9 mouse cellular contexts compared by ENCODE assay signal in the genomic region with DNA sequence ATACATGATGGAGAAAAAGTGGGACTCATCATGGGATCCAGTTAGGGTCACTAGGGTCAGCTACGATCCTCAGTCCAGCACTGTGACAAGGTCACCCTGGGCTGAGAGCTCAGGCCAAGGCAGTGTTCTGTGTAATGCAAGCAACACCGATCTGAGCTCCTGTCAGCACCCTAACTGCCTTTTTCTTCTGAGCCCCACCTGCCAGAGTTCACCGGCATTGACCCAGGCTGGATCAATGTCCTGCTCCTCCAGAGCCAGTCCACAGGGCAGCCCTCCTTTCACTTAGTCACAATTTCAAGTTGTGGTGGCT. TPM values are rescaled to one million over a fixed set of nuclear protein-coding genes. Genes with fewer than 3 reads are reported as not detected.
DNase-seq lines count a peak whose midpoint lies in the region; ATAC-seq and TF ChIP-seq lines count a peak whose summit lies in the region.
"Had no signal": no experiment of that assay in that cellular context is flagged by ENCODE, and none has a peak within 500 bp of the region (broad histone marks: within the 10 kb centered on the region; RNA-seq: fewer than 3 reads in every experiment).

No protein-coding gene starts in this region.

- H3K4me2 ChIP-seq in forebrain, embryonic 15.5 days (replicated peaks) = peak overlapping the region; percentile 87
- H3K4me2 ChIP-seq in intestine, postnatal 0 days (replicated peaks; ENCODE audit: low read depth) = no peak overlapping the region
- peak overlapping the region; percentile 91 for H3K4me2 ChIP-seq in neural tube, embryonic 13.5 days

- H3K9ac ChIP-seq in forebrain, embryonic 15.5 days (replicated peaks) = peak overlapping the region; percentile 74
- H3K9ac ChIP-seq in intestine, postnatal 0 days (ENCODE audit: low read depth, low read length) = 0 out of 2 replicates have a peak overlapping the region, but pooled peaks have one; percentile 24
- no peak overlapping the region for H3K9ac ChIP-seq in neural tube, embryonic 13.5 days

- H3K4me1 ChIP-seq in forebrain, embryonic 15.5 days = peaks cover 70% of the 10 kb centered on the region
- H3K4me1 ChIP-seq in intestine, postnatal 0 days (replicated peaks; ENCODE audit: control insufficient read depth, insufficient read depth, low read length) = no peaks in the 10 kb centered on the region
- H3K4me1 ChIP-seq in neural tube, embryonic 13.5 days (replicated peaks) = peaks cover 91% of the 10 kb centered on the region

- ATAC-seq in forebrain, embryonic 15.5 days (replicated peaks) = no peak
- no peak for ATAC-seq in intestine, postnatal 0 days
- ATAC-seq in neural tube, embryonic 13.5 days (ENCODE audit: low read depth) = no peak; the same call in 1 of the 2 replicates
- no peak for ATAC-seq in monocyte, adult 5-6 weeks (replicated peaks; ENCODE audit: insufficient number of reproducible peaks, low FRiP score, low TSS enrichment, poor library complexity, severe bottlenecking)

- H3K27me3 ChIP-seq in forebrain, embryonic 15.5 days = no peaks in the 10 kb centered on the region
- peaks cover 9% of the 10 kb centered on the region; the same call in 1 of the 2 replicates for H3K27me3 ChIP-seq in intestine, postnatal 0 days (replicated peaks; ENCODE audit: control insufficient read depth, insufficient read depth, low read length)
- no peaks in the 10 kb centered on the region for H3K27me3 ChIP-seq in neural tube, embryonic 13.5 days

- no peak for DNase-seq in layer of hippocampus, adult 2 months (ENCODE audit: low spot score in 2 of 2)
- DNase-seq in layer of hippocampus, postnatal 25 days (ENCODE audit: extremely low spot score in 1 of 2, low spot score in 1 of 2) = no peak
- DNase-seq in layer of hippocampus, postnatal 36 days = no peak
- DNase-seq in thymus, postnatal 4 days = no peak

- peak overlapping the region; percentile 62; the same call in 1 of the 2 replicates for H3K27ac ChIP-seq in layer of hippocampus, adult 2 months
- peak overlapping the region; percentile 83 for H3K27ac ChIP-seq in forebrain, embryonic 15.5 days (replicated peaks)
- no peak overlapping the region for H3K27ac ChIP-seq in intestine, postnatal 0 days (ENCODE audit: low read depth, low read length)
- H3K27ac ChIP-seq in neural tube, embryonic 13.5 days (replicated peaks) = peak overlapping the region; percentile 82

- no peak for TF ChIP-seq CTCF in layer of hippocampus, adult 2 months (conservative IDR thresholded peaks at IDR 0.05)
- no peak for TF ChIP-seq CTCF in intestine, postnatal 0 days (IDR thresholded peaks at IDR 0.05; ENCODE audit: low read depth)

- no peaks in the 10 kb centered on the region for H3K9me3 ChIP-seq in forebrain, embryonic 15.5 days
- no peaks in the 10 kb centered on the region for H3K9me3 ChIP-seq in intestine, postnatal 0 days (ENCODE audit: control insufficient read depth)
- no peaks in the 10 kb centered on the region for H3K9me3 ChIP-seq in neural tube, embryonic 13.5 days

- WGBS in forebrain, embryonic 15.5 days = 82% methylated on average over 3 of the region's 3 CpGs
- WGBS in intestine, postnatal 0 days = 80% methylated on average over 3 of the region's 3 CpGs
- 80% methylated on average over 3 of the region's 3 CpGs for WGBS in neural tube, embryonic 13.5 days

- H3K36me3 ChIP-seq in forebrain, embryonic 15.5 days = peaks cover 2% of the 10 kb centered on the region; the same call in 1 of the 2 replicates
- H3K36me3 ChIP-seq in intestine, postnatal 0 days (ENCODE audit: control insufficient read depth, insufficient read depth) = peaks cover 5% of the 10 kb centered on the region; the same call in 1 of the 2 replicates
- H3K36me3 ChIP-seq in neural tube, embryonic 13.5 days = peaks cover 12% of the 10 kb centered on the region; the same call in 1 of the 2 replicates

- no peak overlapping the region for H3K4me3 ChIP-seq in layer of hippocampus, adult 2 months
- H3K4me3 ChIP-seq in forebrain, embryonic 15.5 days = peak overlapping the region; percentile 73
- no peak overlapping the region for H3K4me3 ChIP-seq in intestine, postnatal 0 days (ENCODE audit: low read depth, low read length)
- H3K4me3 ChIP-seq in neural tube, embryonic 13.5 days = no peak overlapping the region

RNA-seq across cellular contexts. Expression of gene Phldb1, which starts 13.2 kb away (rescaled TPM):
- total RNA-seq in layer of hippocampus, adult 2 months (2021) = 10 to 100 TPM; 71.8 to 86.4 TPM
- total RNA-seq in layer of hippocampus, postnatal 25 days (2021) = 100 to 1,000 TPM in 1 of 2 experiments, 10 to 100 TPM in 1; 88.6 to 106 TPM
- 46.4 and 50.0 TPM in 2 replicates for polyA plus RNA-seq in forebrain, embryonic 15.5 days (2015; fragmentation: Nextera tagmentation; extraction: Ambion mirVana)
- 6.2 and 6.9 TPM in 2 replicates for polyA plus RNA-seq in intestine, postnatal 0 days (2015; fragmentation: Nextera tagmentation; extraction: Ambion mirVana)
- polyA plus RNA-seq in neural tube, embryonic 13.5 days (2015; fragmentation: Nextera tagmentation; extraction: Ambion mirVana) = 42.5 and 43.7 TPM in 2 replicates
- 2.1 to 4.3 TPM (median 3.1 TPM) in 3 replicates for total RNA-seq in monocyte, adult 5-6 weeks (2017)
- 10 to 100 TPM; 88.5 to 95.6 TPM for total RNA-seq in layer of hippocampus, postnatal 36 days (2021)

RNA-seq across cellular contexts. Expression of gene Arcn1, which starts 45.8 kb away (rescaled TPM):
- 100 to 1,000 TPM in 1 of 2 experiments, 10 to 100 TPM in 1; 100.0 to 103 TPM for total RNA-seq in layer of hippocampus, adult 2 months (2021)
- 100 to 1,000 TPM in 1 of 2 experiments, 10 to 100 TPM in 1; 97.3 to 102 TPM for total RNA-seq in layer of hippocampus, postnatal 25 days (2021)
- 134 and 139 TPM in 2 replicates for polyA plus RNA-seq in forebrain, embryonic 15.5 days (2015; fragmentation: Nextera tagmentation; extraction: Ambion mirVana)
- polyA plus RNA-seq in intestine, postnatal 0 days (2015; fragmentation: Nextera tagmentation; extraction: Ambion mirVana) = 113 and 121 TPM in 2 replicates
- 147 and 168 TPM in 2 replicates for polyA plus RNA-seq in neural tube, embryonic 13.5 days (2015; fragmentation: Nextera tagmentation; extraction: Ambion mirVana)
- 156 to 231 TPM (median 178 TPM) in 3 replicates for total RNA-seq in monocyte, adult 5-6 weeks (2017)
- 100 to 1,000 TPM; 104 to 112 TPM for total RNA-seq in layer of hippocampus, postnatal 36 days (2021)

RNA-seq across cellular contexts. Expression of gene Ift46, which starts 45.9 kb away (rescaled TPM):
- total RNA-seq in layer of hippocampus, adult 2 months (2021) = 10 to 100 TPM; 73.9 to 84.9 TPM
- 10 to 100 TPM; 75.1 to 75.8 TPM for total RNA-seq in layer of hippocampus, postnatal 25 days (2021)
- polyA plus RNA-seq in forebrain, embryonic 15.5 days (2015; fragmentation: Nextera tagmentation; extraction: Ambion mirVana) = 174 and 179 TPM in 2 replicates
- 52.8 and 56.9 TPM in 2 replicates for polyA plus RNA-seq in intestine, postnatal 0 days (2015; fragmentation: Nextera tagmentation; extraction: Ambion mirVana)
- polyA plus RNA-seq in neural tube, embryonic 13.5 days (2015; fragmentation: Nextera tagmentation; extraction: Ambion mirVana) = 172 and 174 TPM in 2 replicates
- 20.1 to 53.5 TPM (median 37.4 TPM) in 3 replicates for total RNA-seq in monocyte, adult 5-6 weeks (2017)
- total RNA-seq in layer of hippocampus, postnatal 36 days (2021) = 10 to 100 TPM; 68.1 to 69.1 TPM

RNA-seq across cellular contexts. Expression of gene Treh, which starts 48.8 kb away (rescaled TPM):
- under 1 TPM in 1 of 2 experiments, not detected in 1; 0.18 TPM for total RNA-seq in layer of hippocampus, adult 2 months (2021)
- total RNA-seq in layer of hippocampus, postnatal 25 days (2021) = not detected
- not detected in 2 replicates for polyA plus RNA-seq in forebrain, embryonic 15.5 days (2015; fragmentation: Nextera tagmentation; extraction: Ambion mirVana)
- polyA plus RNA-seq in intestine, postnatal 0 days (2015; fragmentation: Nextera tagmentation; extraction: Ambion mirVana) = 2.1 and 2.4 TPM in 2 replicates
- not detected in 2 replicates for polyA plus RNA-seq in neural tube, embryonic 13.5 days (2015; fragmentation: Nextera tagmentation; extraction: Ambion mirVana)
- total RNA-seq in monocyte, adult 5-6 weeks (2017) = not detected in 3 replicates
- total RNA-seq in layer of hippocampus, postnatal 36 days (2021) = not detected
- total RNA-seq: MEL had no signal

Comparison
In these comparisons a context has a peak if more than half of its experiments do, and no peak if none do; other contexts are left out.
1. RNA of gene Phldb1, which starts 13.2 kb away (total RNA-seq): 88.6 to 106 TPM in layer of hippocampus, postnatal 25 days, 88.5 to 95.6 TPM in layer of hippocampus, postnatal 36 days and 71.8 to 86.4 TPM in layer of hippocampus, adult 2 months; 2.1 to 4.3 TPM in monocyte, adult 5-6 weeks; every median in the first group is over 10 times any median in the second.